Mouse (Mus musculus) lung, postnatal 14 days (tissue): ENCODE results near the gene Wee1.
A peak's percentile ranks its signal among the peaks of the same experiment; 100 is the strongest.
"Not testable (repeated sequence)": the region's sequence is repeated elsewhere in the genome, so short reads cannot be mapped to it uniquely, and the experiment has no call there.

Experiments
- DNase-seq: peaks from one replicate; pipeline ENCODE4 v3.0.0; 2021

Wee1 gene

DNA sequence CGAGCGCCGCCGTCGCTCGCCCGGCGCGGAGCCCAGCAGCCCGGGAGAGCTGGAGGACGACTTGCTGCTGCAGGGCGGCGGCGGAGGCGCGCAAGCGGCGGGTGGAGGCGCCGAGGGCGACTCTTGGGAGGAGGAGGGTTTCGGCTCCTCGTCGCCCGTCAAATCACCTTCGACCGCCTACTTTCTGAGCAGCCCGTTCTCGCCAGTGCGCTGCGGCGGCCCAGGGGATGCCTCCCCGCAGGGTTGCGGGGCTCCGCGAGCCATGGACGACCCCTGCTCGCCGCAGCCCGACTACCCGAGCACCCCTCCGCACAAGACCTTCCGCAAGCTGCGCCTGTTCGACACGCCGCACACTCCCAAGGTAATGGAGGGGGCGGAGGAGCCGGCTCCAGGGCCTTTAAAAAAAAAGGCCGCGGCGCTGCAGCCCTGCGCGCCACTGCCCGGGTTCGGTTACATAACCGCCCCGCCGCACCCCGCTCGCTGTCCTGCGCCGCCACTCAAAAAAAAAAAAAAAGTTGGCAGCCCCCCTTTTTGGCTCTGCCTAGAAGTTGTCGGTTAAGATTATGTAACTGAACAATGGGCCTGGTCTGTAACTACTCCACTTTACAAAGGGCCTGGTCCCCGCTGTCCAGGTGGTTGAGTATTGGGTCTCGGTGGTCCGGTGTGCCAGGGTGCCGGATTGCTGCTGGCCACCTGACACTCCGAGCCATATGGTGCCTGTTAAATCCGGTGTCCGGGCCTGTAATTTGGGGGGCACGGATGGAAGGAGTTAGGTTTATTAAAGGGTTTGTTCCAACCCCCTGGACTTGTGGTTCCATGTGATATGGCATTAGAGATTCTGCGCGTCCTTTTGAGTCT, 948 bp downstream of the Wee1 start:
- DNase-seq: peak; percentile 78

DNA sequence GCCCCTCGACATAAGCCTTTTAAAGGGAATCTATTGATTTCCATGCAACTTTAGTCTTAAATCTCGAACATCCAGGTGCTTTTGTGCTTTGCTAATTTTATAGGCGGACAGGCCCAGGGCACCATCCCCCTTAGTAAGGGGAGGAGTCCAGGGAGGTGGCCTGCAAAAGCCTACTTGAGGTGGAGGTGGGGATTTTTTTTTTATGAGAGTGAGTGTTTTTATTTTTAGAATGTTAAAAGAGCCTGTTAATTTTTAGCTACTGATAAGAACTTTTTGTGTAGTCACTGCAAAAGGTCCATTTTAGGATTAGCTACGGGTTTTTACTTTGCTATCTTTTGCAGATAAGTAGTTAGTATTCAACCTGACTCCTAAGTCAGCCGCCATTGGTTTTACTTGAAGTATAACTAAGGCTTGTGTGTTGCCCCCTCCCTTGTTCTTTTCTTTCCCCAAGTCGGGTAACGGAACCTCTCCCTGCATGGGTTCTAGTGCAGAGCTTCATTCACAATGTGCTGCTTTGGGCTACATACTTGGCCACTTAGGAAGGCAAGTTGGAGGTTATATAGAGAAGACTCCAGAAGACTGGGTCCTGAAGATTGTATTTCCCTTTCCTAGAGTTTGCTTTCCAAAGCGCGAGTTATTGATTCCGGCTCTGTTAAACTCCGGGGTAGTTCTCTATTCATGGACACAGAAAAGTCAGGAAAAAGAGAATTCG, 2.2 kb downstream of the Wee1 start:
- DNase-seq: peak; percentile 27

DNA sequence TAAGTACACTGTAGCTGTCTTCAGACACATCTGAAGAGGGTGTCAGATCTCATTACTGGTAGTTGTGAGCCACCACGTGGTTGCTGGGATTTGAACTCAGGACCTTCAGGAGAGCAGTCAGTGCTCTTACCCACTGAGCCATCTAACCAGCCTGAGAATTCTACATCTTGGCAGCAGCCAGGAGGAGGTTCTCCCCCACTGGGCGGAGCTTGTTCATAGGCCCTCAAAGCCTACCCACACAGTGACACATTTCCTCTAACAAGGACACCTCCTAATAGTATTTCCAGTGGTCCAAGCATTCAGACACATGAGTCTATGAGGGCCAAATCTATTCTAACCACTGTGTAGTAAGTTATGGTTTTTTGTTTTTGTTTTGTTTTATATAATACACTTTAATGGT, 6.7 kb downstream of the Wee1 start:
- DNase-seq: no peak

DNA sequence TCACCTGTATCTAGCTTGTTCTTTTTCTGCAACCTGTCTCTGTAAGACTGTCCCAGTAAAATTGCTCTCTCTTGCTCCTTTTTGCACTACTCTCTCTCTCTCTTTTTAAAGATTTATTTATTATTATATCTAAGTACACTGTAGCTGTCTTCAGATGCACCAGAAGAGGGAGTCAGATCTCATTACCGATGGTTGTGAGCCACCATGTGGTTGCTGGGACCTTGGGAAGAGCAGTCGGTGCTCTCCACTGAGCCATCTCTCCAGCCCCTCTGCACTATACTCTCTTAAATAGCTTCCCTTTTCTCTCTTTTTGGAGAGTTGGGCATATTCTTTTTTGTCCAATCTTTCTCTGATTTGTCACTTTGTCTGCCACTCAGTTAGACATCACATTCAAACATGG, 10.4 kb downstream of the Wee1 start:
- DNase-seq: not testable (repeated sequence)

DNA sequence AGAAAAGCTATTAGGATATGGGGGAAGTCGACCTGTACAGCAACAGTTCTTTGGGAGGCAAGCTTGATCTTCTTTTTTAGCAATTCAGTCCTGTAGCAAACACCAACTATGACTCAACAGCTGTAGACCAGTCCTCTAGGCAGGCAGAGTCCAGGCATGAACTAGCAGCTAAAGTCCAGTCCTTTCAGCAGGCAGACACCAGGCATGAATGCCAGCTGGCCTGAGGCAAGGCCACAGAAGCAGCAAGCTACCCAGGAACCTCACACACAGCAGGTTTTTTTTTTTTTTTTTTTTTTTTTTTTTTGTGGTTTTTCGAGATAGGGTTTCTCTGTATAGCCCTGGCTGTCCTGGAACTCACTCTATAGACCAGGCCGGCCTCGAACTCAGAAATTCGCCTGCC, 12.1 kb downstream of the Wee1 start:
- no peak for DNase-seq

DNA sequence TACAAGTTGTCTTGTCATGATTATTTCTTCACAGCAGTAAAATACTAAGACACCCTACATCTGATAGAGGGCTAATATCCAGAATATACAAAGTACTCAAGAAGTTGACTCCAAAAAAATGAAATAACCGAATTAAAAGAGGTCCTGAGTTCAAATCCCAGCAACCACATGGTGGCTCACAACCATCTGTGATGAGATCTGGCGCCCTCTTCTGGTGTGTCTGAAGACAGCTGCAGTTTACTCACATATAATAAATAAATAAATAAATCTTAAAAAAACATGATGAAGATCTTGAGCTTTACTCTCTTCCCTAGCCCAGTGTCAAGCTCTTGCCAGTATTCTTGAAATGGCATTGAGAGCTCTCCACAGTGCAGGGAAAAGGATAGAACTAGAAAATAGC, 16.7 kb downstream of the Wee1 start:
- DNase-seq: no peak

DNA sequence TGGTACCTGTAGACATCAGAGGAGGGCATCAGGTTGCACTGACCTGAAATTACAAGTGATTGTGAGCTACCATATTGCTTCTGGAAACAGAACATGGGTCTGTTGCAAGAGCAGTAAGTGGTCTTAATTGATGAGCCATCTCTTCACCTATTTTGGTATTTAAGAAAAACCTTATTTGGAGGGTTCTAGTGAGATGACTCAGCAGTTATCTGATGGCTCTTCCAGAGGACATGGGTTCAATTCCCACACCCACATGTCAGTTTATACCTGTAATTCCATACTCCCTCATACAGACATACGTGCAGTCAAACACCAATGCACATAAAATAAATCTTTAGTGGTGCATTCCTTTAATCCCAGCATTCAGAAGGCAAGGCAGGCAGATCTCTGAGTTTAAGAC, 22.0 kb downstream of the Wee1 start:
- DNase-seq: no peak

DNA sequence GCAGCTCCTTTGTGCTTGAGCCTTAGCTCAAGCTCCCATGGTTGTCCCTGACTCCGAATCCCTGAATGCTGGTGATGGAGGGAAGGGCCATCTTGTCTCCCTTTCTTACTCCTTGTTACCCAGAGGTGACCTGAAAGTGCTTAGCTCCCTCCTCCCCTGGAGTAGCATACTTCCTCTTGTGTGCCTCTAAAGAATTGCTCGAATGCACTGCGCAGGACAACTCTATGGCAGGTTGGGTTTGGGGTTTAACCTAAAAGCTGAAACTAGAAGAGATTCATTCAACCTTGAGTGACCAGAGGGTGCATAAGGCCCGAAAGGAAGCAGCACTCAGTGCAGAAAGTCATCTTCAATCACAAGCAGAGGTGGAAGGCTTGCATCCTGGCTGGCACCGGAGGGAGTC, 31.0 kb downstream of the Wee1 start:
- DNase-seq: no peak

DNA sequence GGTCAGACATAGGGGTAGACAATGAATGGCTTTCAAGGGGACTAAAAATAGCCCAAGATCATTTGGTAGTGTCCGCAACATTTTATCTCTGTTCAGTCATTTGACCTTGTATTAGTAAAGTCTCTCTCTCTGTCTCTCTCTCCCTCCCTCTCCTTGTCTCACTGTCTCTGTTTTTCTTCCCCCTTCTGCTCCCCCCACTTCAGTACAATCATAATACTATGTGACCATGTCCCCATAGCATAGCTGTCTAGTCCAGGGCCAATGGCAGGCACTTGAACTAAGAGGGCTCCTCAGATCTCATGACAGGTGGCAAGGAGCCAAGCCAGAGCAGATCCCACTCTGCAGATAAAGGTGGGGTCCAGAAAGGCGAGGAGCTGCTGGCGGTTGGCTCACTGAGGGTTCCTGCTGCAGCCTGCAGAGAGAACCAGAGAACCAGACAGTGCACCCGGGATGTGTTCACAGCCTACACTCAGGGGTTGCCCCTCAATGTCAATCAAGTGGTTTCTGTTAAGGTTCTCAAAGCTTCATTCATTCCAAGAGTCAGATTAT, 34.9 kb downstream of the Wee1 start:
- DNase-seq: peak; percentile 35

DNA sequence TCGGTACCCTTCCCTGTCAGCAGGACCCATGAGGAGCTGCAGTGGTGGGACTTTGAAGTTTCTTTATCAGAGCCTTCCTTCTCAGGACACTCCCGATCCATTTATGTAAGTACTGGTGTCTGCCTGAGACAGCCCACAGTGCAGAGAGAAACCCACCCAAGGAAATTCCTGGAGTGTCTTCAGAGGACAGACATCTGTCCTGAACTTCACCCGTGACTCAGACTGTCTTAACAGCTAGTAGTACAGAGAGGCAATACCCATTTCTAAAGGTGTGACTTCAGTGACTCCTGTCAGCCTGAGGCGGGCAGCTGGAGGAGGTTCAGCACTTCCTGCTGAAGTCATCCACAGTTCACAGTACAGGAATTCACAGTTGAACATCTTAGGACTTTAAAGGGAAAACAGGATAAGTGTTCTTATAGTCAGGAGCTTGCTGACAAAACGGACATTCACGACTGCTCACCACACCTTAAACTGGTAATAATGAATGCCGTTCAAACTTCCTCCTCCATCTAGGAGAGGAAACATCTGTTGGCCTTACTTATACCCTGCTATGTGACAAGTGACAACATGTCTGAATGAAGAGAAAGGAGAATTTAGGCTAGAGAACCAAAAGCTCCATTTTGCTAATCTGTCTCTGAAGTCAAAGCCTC, 35.5 kb downstream of the Wee1 start:
- peak; percentile 26 for DNase-seq

DNA sequence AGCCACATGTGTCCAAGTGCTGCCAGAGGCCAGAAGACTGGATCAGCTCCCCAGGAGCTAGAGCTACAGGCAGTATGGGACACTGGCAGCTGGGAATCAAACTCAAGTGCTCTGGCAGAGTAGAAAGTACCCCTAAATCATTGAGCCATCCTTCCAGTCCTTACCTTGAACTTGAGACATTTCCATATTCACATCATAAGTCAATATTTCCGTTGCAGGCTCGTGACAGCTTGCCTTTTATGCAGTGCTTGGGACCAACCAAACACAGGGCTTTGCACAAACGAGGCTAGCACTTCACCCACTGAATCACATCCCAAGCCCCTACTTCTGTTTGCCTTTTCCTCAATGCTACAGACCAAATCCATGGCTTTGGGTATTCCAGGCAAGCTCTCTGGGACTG, 36.2 kb downstream of the Wee1 start:
- no peak for DNase-seq

DNA sequence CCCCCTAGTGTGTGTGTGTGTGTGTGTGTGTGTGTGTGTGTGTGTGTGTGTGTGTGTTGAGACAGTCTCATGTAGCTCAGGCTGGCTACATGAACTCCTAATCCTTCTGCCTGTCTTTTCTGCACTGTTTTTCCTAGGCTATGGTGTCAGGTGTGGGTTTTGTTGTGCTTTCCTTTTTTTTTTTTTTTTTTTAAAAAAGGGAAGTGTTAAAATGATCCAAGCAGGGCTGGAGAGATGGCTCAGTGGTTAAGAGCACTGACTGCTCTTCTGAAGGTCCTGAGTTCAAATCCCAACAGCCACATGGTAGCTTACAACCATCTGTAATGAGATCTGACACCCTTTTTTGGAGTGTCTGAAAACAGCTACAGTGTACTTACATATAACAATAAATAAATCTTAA, 38.3 kb downstream of the Wee1 start:
- DNase-seq: not testable (repeated sequence)

DNA sequence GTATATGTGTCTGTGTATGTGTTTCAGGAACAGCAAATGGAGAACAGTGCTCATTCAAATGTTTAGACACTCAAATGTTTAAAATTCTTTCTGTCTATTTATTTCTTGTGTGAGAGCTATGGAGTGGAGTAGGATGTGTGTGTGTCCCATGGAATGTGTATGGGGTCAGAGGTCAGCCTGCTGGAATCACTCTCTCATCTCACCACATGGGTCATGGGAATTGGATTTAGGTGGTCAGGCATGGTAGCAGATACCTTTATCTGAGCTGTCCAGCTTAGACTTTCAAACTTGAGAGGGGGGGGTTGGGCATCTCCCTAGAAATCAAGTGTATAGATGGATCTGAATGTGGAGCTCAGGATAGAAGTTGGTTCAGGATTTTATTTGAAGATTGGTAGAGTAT, 38.8 kb downstream of the Wee1 start:
- DNase-seq: no peak

DNA sequence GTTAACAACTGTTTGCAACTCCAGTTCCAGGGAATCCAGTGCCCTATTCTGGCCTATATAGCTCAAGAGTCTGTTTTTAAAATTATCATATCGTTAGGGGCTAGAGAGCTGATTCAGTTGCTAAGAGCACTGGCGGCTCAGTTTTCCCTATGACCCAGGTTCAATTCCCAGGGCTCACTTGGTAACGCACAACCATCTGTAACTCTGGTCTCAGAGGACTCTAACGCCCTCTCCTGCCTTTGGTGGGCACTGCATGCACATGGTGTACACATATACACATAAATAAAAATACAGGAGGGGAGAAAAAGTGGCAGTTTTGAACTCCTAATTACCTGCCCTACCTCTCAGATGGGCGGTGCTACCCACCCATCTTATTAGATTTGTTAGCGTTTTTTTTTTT, 41.2 kb downstream of the Wee1 start:
- no peak for DNase-seq

DNA sequence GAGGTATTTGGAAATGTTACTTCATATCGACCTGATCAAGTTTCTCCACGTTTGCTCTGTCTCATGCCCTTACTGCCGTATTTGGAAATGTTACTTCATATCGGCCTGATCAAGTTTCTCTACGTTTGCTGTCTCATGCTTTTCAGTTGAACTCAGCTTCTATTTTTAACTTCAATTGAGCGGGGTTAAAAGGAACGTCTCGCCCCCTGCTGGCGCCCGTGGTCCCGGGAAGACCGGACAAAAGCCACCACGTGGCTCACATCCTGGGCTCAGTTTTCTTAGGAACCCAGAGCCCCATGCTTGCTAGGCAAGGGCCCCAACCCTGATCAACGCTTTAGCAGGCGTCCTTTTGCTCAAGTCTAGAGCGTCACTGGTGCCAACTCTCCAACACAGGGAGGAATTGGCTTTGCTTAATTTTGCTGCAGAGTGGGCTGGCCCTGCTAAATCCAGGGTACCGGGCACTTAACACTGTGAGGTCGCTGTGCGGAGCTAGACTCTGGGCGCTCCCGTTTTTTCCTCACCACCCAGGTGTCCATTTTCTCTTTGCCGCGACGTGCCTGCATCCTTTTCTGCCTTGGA, 42.3 kb downstream of the Wee1 start:
- DNase-seq: peak; percentile 93

DNA sequence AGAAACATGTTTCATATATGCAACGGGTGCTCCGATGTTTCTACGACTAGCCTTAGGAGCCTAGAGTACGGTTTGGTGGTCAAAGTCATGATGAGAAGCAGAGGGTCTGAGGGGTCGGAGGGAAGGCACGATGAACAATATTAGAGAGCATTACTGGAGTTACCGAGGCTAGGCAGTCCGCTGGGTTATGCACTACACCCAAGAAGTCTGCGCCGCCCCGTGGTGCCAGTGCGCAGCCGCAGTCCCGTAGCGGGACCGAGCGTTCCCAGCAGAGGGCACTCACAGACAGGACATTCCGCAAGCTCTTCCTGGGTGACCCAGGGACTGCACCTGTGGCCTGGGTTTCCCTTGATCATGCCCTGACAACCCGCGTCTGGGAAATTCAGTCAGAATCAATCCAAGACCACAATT, 42.9 kb downstream of the Wee1 start:
- peak; percentile 96 for DNase-seq

DNA sequence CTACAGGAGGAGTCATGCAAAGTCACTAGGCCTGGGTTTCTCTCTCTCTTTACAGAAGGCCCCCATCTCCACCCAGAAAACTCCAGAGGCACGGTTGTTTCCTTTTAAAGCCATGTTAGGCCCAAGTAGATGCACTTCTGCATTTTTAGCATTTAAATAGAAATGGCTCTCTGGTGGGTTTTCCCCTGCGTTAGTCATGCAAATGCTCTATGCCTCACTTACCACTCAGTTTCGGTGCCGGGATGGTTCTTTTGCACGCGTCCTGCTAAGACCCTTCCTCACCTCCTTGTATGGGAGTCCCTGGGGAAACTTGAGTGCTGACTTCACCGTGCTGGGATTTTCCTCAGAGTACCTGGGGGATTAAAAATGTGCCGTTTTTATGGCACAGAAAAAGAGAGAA, 44.4 kb downstream of the Wee1 start:
- no peak for DNase-seq

DNA sequence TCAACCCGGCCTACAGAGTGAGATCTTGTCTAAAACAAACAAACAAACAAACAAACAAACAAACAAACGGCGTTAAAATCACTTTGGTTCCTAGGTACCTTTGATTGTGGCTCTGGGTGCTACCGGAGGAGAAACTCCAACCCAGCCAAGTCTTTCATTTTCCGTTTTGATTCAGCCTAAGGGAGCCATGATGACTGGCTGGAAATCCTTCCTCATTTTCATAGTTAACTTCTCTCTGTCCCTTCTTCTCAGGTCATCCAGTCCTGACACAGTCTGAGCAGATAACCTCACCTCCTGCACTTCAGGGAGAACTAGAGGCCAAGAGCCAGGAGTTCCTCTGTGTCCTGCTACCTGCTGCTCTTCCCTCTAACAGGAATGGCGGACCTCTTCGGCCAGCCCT, 57.4 kb downstream of the Wee1 start:
- DNase-seq: no peak

DNA sequence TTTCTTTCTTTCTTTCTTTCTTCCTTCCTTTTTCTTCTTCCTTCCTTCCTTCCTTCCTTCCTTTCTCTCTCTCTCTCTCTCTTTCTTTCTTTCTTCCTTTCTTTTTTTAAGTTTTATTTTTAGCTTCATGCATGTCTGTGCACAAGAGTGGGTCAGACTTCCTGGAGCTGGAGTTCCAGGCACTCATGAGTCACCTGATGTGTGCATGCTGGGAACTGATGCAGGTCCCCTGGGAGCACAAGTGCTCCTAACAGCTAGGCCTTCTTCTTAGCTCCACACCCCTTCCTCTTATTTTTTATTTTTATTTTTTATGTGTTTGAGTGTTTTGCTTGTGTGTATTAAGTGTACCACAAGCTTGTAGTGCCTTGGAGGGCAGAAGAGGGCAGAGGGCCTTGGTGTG, 58.8 kb downstream of the Wee1 start:
- DNase-seq: no peak

DNA sequence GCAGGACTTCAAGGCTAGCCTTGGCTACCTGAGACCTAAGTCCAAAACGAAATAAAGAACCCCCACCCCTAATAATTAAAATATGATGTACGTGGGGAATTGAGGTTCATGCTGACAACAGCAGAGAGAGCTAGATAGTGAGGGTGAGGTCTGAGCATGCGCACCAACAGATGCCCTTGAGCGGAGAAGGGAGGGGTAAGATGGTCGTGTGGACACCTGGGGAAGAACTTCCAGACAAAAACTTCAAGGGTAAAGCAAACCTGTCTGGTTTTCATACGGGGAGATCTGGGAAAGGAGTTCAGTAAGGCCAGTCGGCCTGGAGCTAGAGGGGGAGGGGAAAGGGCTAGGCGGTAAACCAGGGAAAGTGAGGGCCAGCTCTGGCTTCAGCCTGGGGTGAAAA, 59.6 kb downstream of the Wee1 start:
- DNase-seq: no peak

DNA sequence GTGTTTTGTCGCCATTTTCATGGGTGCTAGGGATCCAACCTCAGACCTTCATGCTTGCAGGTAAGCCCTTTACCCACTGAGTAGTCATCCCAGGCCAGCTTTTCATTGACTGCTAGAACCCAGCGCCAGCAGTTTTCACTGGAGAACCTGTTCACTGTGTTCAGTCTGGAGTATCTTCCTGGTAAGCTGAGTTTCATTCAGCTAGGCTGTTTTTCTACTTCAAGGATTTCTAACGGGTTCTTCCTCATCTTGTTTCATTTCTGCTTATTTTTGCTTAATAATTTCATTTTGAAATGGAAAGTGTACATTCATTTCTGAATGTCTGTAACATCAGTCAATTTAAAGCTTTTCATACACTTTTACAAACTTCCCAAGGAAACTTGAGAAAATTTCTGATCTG, 62.8 kb downstream of the Wee1 start:
- no peak for DNase-seq

DNA sequence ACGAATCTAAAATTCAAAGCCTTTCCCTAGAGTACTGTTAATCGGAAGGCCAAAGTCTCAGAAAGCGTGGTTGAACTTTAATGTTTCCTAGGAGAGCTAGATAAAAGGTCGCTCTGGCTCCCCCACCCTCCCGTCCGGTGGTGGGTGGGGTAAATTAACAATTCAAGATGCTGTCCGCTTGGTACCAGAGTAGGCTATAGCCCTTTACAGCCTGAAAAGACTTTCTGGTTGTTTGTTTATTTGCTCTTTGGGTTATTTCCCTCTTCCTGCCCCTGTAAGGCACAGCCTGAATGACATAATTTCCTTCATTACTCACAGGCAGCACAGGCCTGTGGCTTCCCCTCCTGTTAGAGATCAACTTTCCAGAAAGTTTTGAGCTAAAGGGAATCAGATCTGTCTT, 68.1 kb downstream of the Wee1 start:
- no peak for DNase-seq
